Mouse (Mus musculus) forebrain, embryonic 11.5 days (tissue): ENCODE measurements at regions not wholly inside any gene's neighbourhood (a gene's known extent, or its start where the extent isn't known, plus 50 kb on each side); places are given as distances from the start of the nearest gene placed in this dataset.

Experiments used
- ATAC-seq: fragments of 200-750 bp; cut with Nextera tagmentation; replicated peaks from 2 replicates; pipeline ENCODE4 v1.8.0; 2017; ENCODE audit warnings: moderate TSS enrichment; ENCODE audit not compliant: low FRiP score
- DNase-seq: peaks from one replicate; pipeline ENCODE4 v3.0.0-alpha.2; 2017; ENCODE audit warnings: low spot score
- H3K27ac ChIP-seq: fragments of 300-500 bp; sonication (generic); 2 replicates; pipeline ENCODE4 v1.5.1; 2014; ENCODE audit warnings: low read depth, low read length
- H3K27me3 ChIP-seq: fragments of 300-500 bp; sonication (generic); 2 replicates; pipeline ENCODE4 v1.6.1; 2014; ENCODE audit warnings: mild to moderate bottlenecking, low read length, mixed read lengths; ENCODE audit not compliant: control insufficient read depth, insufficient read depth
- H3K36me3 ChIP-seq: fragments of 300-500 bp; sonication (generic); 2 replicates; pipeline ENCODE4 v1.6.1; 2014; ENCODE audit warnings: mild to moderate bottlenecking, low read length, moderate library complexity, mixed read lengths; ENCODE audit not compliant: control insufficient read depth, insufficient read depth
- H3K4me1 ChIP-seq: fragments of 300-500 bp; sonication (generic); replicated peaks from 2 replicates; pipeline ENCODE4 v1.6.1; 2014; ENCODE audit warnings: low read length, mixed read lengths; ENCODE audit not compliant: control insufficient read depth, insufficient read depth
- H3K4me2 ChIP-seq: fragments of 300-500 bp; sonication (generic); 2 replicates; pipeline ENCODE4 v1.6.1; 2014; ENCODE audit warnings: low read depth, mild to moderate bottlenecking, low read length, moderate library complexity, mixed read lengths; ENCODE audit not compliant: severe bottlenecking
- H3K4me3 ChIP-seq: fragments of 300-500 bp; sonication (generic); 2 replicates; pipeline ENCODE4 v1.5.1; 2014; ENCODE audit warnings: low read depth, low read length
- H3K9ac ChIP-seq: fragments of 300-500 bp; sonication (generic); 2 replicates; pipeline ENCODE4 v1.6.1; 2014; ENCODE audit warnings: low read length
- H3K9me3 ChIP-seq: fragments of 300-500 bp; sonication (generic); 2 replicates; pipeline ENCODE4 v1.6.1; 2016; ENCODE audit warnings: low read length, mixed read lengths; ENCODE audit not compliant: control insufficient read depth
- WGBS: fragments of 180-500 bp; shearing (Covaris S2); extraction: QIAGEN DNeasy Blood & Tissue Kit; methylation state at CpG from one replicate; pipeline ENCODE4 v1.1.7; 2014; 5-methylcytosine and 5-hydroxymethylcytosine counted together

DNA sequence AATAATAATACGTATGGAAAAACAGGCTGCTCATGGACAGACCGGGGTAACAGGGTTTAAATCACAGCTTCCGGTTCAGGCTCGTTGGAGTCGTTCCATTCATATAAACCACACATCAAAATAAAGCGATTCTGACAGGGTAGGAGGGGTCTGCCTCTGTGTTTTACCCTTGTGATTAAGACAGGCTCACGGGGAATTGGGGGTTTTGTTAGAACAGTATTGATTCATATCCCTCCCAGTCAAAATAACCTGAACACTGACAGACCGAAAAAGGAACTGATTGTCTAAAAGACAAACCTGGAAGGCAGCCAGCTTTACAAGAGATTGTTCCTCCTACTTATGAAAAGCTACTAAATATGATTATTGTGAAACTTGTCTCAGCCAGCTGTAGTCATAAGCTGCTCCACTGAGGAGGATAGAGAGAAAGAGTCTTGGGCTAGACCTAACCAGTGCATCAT is 174.5 kb downstream of the Setd4 start:
- no peaks in the 10 kb centered on the region for H3K4me1 ChIP-seq
- H3K27ac ChIP-seq: no peak overlapping the region
- WGBS: 89% methylated on average over 8 of the region's 8 CpGs
- no peak overlapping the region for H3K4me3 ChIP-seq
- H3K27me3 ChIP-seq: no peaks in the 10 kb centered on the region
- ATAC-seq (no peak), DNase-seq (peak; percentile 30)
- H3K9me3 ChIP-seq: no peaks in the 10 kb centered on the region
- H3K4me2 ChIP-seq: no peak overlapping the region
- no peak overlapping the region for H3K9ac ChIP-seq
- H3K36me3 ChIP-seq: no peaks in the 10 kb centered on the region

DNA sequence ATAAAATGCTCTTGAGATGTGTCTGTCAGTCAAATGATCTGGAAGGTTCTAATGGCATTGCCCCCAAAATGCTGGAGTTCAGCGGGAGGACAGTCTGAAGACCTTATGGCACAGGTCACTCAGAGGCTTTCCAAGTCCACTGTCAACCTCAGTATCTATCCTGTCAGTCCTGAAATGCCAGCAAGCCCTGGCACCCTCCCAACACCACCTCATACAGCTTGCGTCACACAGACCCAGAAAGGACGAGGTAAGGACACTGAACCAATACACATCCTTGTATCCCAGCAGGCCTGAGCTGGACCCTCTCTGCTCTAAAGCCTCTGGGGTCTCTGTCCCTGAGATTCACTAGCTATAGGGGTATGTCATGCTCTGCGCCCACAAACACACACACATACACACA is 176.6 kb downstream of the Setd4 start:
- 88% methylated on average over 4 of the region's 4 CpGs for WGBS
- no peak for DNase-seq
- Histone ChIP-seq H3K9ac (no peak overlapping the region), H3K4me3 (no peak overlapping the region), H3K9me3 (no peaks in the 10 kb centered on the region), H3K27ac (no peak overlapping the region), H3K36me3 (no peaks in the 10 kb centered on the region), H3K4me2 (no peak overlapping the region), H3K4me1 (no peaks in the 10 kb centered on the region), H3K27me3 (no peaks in the 10 kb centered on the region)
- ATAC-seq: no peak

DNA sequence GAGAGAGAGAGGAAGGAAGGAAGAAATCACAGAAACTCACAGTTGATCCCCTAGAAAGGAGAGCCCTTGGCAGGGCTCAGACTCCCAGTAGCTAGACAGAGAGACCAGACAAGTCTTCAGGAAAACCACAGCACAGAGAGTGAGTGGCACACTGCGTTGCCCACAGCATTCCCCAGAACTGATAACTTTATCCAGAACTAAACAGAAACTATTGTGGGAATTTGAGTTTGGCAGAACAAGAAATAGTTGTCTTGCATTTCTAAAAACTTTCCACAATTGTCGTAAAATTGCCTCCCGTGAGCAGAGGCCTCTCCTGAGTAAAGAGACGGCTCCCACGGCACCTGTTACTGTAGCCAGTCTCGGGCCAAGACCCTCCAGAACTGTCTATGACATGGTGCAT is 178.1 kb downstream of the Setd4 start:
- Histone ChIP-seq H3K4me3 (no peak overlapping the region), H3K27me3 (no peaks in the 10 kb centered on the region), H3K9ac (no peak overlapping the region), H3K27ac (no peak overlapping the region), H3K4me2 (no peak overlapping the region), H3K4me1 (no peaks in the 10 kb centered on the region), H3K9me3 (no peaks in the 10 kb centered on the region), H3K36me3 (no peaks in the 10 kb centered on the region)
- WGBS: 87% methylated on average over 6 of the region's 6 CpGs
- no peak for DNase-seq
- no peak for ATAC-seq

DNA sequence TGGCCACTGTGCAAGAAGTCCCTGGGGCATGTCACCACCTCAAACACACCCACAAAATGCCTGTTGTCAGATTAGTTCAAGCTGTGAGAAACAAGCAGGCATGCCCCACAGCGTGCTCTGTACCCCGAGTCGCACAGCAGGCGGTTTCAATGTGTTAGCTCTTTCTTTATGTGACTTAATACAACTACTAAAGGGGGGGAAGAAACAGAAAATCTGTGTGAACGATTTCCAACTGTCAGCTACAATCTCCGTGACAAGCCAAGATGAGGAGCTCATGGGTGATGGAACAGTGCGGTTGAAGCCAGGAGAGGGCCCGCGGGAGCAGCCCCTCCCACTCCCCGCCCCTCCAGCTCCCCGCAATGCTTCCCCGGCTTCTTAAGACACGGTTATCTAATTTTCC is 180.7 kb downstream of the Setd4 start:
- Histone ChIP-seq H3K9me3 (no peaks in the 10 kb centered on the region), H3K27me3 (no peaks in the 10 kb centered on the region), H3K4me3 (no peak overlapping the region), H3K9ac (no peak overlapping the region), H3K36me3 (no peaks in the 10 kb centered on the region), H3K27ac (no peak overlapping the region), H3K4me1 (no peaks in the 10 kb centered on the region), H3K4me2 (peak overlapping the region; percentile 24; the same call in 1 of the 2 replicates)
- DNase-seq (no peak), ATAC-seq (no peak)
- 22% methylated on average over 13 of the region's 13 CpGs for WGBS

DNA sequence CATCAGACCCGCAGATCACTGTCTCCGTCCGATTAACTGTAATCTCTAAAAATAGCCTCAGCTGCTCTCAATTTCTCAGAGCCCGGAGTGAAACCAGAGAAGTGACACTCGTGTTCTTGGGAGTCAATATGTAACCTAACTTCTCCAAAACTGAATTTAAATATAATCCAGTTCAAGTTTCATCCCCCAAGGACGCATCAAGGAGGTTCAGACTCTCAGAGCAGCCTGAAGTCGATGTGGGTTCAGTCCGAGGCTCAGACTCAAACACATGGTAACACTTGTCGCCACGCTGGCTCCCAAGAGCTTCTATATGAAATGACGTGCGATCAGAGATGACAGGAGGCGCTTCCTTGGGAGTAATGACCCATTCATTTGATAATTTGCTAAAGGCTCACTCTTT is 181.6 kb downstream of the Setd4 start:
- no peak overlapping the region for H3K27ac ChIP-seq
- H3K27me3 ChIP-seq: no peaks in the 10 kb centered on the region
- no peak overlapping the region for H3K9ac ChIP-seq
- DNase-seq: no peak
- no peak for ATAC-seq
- 82% methylated on average over 13 of the region's 13 CpGs for whole genome bisulfite sequencing
- H3K9me3 ChIP-seq: no peaks in the 10 kb centered on the region
- no peak overlapping the region for H3K4me2 ChIP-seq
- H3K36me3 ChIP-seq: no peaks in the 10 kb centered on the region
- H3K4me3 ChIP-seq: no peak overlapping the region
- H3K4me1 ChIP-seq: no peaks in the 10 kb centered on the region

DNA sequence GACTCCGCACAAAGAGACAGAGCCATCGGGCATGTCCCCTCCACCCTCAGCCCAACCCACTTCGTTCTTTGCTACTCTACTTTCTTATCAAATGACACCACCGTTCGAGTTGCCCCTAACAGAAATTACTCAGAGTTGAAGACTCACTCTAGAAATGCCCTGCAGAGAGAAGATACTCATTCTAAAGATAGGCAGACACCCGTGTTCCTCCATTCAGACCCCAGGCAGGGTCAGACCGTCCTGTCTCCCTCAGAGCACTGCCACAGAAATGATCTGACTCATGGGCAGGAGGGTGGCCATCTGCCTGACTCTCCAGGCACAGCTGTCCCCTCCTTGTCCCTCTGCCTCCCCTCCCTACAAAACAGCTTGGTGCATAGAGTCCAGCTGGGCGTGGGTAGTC is 185.6 kb downstream of the Setd4 start:
- Histone ChIP-seq H3K36me3 (no peaks in the 10 kb centered on the region), H3K4me2 (no peak overlapping the region), H3K27me3 (no peaks in the 10 kb centered on the region), H3K4me1 (no peaks in the 10 kb centered on the region), H3K9me3 (no peaks in the 10 kb centered on the region), H3K27ac (no peak overlapping the region), H3K9ac (no peak overlapping the region), H3K4me3 (no peak overlapping the region)
- ATAC-seq: no peak
- 85% methylated on average over 8 of the region's 8 CpGs for WGBS
- no peak for DNase-seq

DNA sequence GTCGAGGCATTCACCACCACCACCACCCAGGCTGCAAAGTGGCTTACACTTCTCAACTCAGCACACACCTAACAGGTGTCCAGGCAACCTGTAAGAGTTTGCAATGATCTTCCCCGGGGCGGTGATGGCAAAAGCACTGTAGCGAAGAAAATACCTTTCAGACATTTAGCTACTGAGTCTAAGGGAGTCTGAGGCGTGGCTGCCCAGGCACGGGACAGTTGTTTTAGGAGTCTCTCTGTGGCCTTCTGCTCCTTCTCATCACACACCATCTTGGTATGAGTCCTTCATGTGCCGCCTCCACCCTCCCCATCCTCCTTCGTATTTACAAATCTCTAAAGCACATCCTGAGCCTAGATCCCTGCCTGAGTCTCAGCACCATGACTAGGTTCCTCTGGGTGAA is 186.0 kb downstream of the Setd4 start:
- 87% methylated on average over 8 of the region's 8 CpGs for WGBS
- DNase-seq: no peak
- Histone ChIP-seq H3K4me3 (no peak overlapping the region), H3K9me3 (no peaks in the 10 kb centered on the region), H3K36me3 (no peaks in the 10 kb centered on the region), H3K4me1 (no peaks in the 10 kb centered on the region), H3K4me2 (no peak overlapping the region), H3K27me3 (no peaks in the 10 kb centered on the region), H3K9ac (no peak overlapping the region), H3K27ac (no peak overlapping the region)
- no peak for ATAC-seq

DNA sequence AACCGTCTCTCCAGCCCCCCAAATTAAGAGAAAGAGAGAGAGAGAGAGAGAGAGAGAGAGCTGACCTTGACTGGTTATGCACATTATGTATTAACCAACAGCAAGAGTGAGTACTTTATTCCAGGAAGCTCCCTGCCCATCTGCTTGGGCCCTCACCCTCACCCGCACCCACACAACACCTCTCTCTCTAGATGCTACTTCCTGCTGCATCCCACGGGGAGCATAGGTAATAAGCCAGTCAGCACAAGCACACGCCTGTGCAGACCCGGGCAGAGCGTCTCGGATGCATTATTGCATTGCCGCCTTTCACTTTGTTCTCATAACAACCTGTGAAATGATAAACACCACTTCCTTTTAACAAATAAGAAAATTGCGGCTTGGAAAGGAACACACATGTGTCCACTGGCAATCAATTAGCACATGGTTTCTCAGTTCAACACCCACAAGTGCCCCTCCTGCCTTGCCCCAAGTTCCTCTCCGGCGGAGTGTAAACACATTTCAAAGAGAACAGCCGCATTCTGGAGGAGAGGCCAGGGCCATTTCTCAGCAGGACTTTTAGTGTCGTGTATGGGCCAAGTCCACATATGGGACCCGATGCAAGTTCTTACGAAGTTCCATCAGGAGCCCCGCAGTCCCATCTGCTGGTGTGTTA is 211.7 kb downstream of the Setd4 start:
- Histone ChIP-seq H3K4me1 (no peaks in the 10 kb centered on the region), H3K9me3 (no peaks in the 10 kb centered on the region), H3K27me3 (no peaks in the 10 kb centered on the region), H3K4me3 (no peak overlapping the region), H3K36me3 (no peaks in the 10 kb centered on the region), H3K27ac (no peak overlapping the region), H3K4me2 (no peak overlapping the region), H3K9ac (no peak overlapping the region)
- no peak for ATAC-seq
- DNase-seq: no peak
- WGBS: 80% methylated on average over 16 of the region's 16 CpGs

DNA sequence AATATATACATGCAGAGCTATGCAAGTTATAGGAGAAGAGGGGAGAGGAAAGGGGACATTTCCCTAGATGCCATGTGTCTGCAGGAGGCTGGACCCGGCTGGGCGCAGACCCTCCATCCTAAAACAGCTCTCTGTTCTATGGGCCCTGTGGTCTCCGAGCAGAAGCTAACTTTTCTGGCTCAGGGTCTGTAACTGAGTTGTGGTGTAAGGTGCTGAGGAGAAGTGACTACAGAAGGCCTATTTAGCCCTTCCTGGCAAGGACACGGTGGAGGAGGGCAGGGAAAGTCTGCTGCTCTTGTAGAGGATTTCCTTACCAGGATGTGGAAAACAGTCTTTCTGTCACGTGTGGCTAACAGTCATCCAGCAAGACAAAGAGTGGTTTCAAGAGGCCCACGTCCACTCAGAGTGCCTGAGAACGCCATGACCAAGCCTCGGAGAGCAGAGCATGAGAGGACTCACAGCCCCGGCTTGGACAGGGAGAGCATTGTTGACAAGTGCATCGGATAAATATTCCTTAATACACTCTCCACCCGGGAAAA is 216.2 kb downstream of the Setd4 start:
- DNase-seq (no peak), ATAC-seq (no peak)
- Histone ChIP-seq H3K36me3 (no peaks in the 10 kb centered on the region), H3K27ac (no peak overlapping the region), H3K4me3 (no peak overlapping the region), H3K27me3 (no peaks in the 10 kb centered on the region), H3K9me3 (no peaks in the 10 kb centered on the region), H3K4me1 (no peaks in the 10 kb centered on the region), H3K4me2 (no peak overlapping the region), H3K9ac (no peak overlapping the region)
- 86% methylated on average over 11 of the region's 11 CpGs for WGBS
